Mouse (Mus musculus) erythroblast, adult 5-6 weeks (primary cell): ENCODE results near the gene P3h3. TPM values are rescaled to one million over a fixed set of nuclear protein-coding genes. Genes with fewer than 3 reads are reported as not detected.
"Not testable (repeated sequence)": the region's sequence is repeated elsewhere in the genome, so short reads cannot be mapped to it uniquely, and the experiment has no call there.

Experiments used
- ATAC-seq: replicated peaks from 2 replicates; pipeline ENCODE4 v1.8.0; 2016; ENCODE audit warnings: moderate number of reproducible peaks, mild to moderate bottlenecking, moderate TSS enrichment, inconsistent platforms; ENCODE audit not compliant: poor library complexity, low FRiP score, severe bottlenecking
- total RNA-seq, 2 experiments: library from RNA; stranded (forward) in 1 of 2; stranded (reverse) in 1 of 2; fragments of 150-400 nt in 1 of 2; fragments of 200-764, 138-1000 nt in 1 of 2; gene quantifications; 2 replicates each; pipeline versions ENCODE4 v1.2.3 to v1.2.4; 2015 to 2017; ENCODE audit warnings: low replicate concordance in 2 of 2

Gene P3h3
- total RNA-seq, 2 experiments from 2014 or later: 1.2 TPM; not detected in 1

DNA sequence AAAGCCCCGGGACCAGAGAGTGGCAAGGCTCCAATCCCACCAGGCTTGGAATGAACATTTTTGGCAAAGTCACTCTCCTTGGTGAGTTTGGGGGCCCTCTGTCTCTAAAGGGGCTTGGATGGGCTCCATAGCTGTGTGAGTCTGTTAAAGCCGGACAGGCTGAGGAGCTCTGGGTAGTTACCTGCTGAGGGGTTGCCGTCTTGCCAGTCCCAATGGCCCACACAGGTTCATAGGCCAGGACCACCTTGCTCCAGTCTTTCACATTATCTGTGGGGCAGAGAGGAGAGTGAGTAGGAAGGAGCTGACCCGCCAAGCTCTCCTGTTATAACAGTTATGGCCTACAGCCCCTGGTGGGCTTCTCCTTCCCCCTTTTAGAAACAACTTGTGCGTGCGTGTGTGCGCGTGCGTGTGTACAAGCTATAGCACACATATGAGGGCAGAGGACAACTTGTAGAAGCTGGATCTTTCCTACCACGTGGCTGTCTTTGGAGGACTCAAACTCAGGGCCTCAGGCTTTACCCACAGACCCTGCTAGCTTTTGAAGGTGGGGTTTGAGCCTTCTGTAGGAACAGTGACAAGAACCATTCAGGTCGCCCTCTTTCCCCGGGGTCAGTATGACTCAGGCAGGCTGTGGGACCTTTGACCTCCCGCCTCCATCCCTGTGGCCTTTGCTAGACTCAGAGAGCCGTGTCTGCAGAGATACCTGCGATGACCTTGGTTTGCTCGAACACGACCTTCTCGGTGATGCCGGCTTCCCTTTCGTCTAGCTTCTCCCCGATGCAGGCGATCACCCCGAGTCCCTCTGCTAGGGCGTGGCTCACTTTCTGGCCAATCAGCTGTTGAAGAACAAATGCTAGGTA lies 45.6 kb downstream of the P3h3 start:
- no peak for ATAC-seq

DNA sequence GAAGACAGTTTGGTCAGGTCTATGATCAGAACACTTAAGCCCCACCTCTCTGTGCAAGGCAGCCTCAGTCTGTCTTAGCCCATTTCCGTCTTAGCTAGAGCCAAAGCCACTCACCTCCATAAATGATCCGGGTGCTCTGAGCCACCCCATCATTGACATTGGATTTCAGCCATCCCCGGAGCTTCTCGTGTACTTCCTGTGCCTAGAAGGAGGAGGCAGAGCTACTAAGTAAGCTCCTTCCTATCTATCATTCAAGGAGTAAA lies 46.2 kb downstream of the P3h3 start:
- ATAC-seq: no peak

DNA sequence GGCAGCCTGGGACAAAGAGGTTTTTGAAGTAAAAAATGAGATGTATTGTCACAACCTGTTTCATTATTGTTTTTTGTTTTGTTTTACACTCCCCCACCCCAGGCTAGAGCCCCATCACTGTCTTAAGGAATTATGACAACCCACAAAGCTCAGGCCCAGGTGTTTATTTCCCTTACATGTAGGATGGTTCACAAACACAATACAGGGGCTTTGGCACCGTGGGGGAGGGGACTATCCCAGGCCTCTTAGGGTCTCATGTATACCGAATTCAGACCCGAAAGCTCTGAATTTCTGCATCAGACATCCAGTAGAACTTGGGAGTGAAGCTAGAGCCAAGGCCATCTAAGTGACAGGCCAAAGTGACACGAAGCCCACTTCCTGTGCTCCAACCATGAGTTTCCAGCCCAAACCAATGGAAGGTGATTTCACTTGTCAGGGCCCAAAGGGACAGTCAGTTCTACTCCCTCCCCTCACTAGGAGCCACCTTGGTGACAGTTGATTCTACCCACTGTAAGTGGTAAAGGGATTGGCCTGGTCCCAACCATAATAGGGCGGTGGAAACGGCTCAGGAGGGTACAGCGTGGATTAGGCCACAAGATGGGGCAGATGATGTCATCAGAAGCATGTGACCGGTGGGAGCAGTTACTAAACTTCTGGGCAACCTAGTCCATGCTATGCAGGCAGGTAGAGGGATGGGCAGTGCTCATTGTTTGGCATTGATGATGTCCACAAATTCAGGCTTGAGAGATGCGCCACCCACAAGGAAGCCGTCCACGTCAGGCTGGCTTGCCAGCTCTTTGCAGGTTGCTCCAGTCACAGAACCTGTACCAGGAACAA lies 46.8 kb downstream of the P3h3 start:
- not testable (repeated sequence) for ATAC-seq

DNA sequence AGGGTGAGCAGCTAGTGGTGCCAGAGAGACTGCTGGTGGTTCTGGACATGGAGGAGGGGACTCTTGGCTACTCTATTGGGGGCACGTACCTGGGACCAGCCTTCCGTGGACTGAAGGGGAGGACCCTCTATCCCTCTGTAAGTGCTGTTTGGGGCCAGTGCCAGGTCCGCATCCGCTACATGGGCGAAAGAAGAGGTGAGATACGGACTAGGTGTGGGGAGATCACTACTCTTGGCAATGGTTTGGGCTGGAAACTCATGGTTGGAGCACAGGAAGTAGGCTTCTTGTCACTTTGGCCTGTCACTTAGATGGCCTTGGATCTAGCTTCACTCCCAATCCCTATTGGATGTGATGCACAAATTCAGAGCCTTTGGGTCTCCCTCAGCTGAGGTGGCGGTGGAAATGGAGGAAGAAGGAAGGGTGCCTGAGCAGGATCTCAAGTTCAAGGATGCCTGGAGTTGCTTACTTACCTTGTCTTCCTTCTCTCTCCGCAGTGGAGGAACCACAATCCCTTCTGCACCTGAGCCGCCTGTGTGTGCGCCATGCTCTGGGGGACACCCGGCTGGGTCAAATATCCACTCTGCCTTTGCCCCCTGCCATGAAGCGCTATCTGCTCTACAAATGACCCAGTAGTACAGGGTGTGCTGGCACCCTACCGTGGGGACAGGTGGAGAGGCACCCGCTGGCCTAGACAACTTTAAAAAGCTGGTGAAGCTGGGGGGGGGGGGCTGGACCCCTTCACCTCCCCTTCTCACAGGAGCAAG lies 47.6 kb downstream of the P3h3 start:
- ATAC-seq: 0 out of 2 replicates have a peak, but pooled peaks have one; percentile 1

DNA sequence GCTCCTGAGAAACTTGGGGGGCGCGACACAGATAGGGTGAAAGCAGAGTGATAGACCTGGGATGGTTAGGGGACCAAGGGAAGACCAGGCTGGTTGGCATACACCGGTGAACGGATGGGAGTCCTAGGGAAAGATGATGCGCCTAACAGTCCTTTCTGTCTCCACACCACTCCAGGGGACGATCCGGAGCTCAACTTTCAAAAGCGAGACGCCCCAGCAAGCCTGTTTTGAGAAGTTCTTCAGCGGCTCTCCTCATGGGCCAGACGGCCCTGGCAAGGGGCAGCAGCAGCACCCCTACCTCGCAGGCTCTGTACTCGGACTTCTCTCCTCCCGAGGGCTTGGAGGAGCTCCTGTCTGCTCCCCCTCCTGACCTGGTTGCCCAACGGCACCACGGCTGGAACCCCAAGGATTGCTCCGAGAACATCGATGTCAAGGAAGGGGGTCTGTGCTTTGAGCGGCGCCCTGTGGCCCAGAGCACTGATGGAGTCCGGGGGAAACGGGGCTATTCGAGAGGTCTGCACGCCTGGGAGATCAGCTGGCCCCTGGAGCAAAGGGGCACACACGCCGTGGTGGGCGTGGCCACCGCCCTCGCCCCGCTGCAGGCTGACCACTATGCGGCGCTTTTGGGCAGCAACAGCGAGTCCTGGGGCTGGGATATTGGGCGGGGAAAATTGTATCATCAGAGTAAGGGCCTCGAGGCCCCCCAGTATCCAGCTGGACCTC lies 48.3 kb downstream of the P3h3 start:
- ATAC-seq: peak; percentile 74

DNA sequence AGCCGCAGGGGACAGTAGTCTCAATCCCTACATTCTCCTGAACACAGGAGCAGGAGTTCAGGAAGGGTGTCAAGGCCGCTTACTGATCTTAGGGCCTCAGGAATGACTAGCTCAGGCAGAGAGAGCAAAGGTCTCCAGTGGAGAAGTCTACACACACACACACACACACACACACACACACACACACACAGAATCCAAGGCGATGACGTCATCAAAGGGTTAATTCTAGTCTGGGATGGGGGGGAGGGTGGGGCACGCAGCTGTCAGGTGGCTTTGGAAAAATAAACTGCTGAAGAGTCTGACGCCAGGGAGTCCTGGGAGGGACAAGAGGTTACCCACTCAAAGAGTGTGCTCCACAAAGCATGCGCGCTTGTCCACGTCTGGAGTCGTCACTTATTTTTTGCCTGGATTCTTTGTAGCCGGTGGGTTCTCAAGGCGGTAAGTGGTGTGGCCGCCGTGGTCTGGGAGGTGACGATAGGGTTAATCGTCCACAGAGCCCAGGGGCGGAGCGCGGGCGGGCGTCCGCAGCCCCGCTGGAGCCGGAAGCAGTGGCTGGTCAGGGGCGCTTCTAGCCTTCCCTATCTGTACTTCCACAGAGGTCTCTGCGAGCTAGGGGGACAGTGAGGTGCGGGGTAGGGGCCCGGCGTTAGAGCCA lies 49.1 kb downstream of the P3h3 start, which contains the start of gene Spsb2:
TSS of gene Spsb2 (plus strand) at position 304 of the 655 bp plus-strand sequence.
- ATAC-seq: peak; percentile 62

DNA sequence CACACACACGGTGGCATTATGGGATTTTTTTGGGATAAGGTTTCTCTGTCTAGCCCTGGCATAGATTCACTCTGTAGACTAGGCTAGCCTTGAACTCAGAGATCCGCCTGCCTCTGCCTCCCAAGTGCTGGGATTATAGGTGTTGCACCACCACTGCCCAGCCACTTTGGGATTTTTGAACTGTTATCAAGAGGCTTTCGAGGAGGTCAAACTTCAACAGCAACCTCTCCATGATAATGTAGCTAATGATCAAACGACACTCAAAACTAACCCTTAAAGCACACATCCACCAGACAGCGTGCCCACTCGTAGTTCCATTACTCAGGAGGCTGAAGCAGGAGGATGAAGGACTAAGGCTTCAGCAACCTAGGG lies 49.6 kb downstream of the P3h3 start:
- ATAC-seq: no peak

DNA sequence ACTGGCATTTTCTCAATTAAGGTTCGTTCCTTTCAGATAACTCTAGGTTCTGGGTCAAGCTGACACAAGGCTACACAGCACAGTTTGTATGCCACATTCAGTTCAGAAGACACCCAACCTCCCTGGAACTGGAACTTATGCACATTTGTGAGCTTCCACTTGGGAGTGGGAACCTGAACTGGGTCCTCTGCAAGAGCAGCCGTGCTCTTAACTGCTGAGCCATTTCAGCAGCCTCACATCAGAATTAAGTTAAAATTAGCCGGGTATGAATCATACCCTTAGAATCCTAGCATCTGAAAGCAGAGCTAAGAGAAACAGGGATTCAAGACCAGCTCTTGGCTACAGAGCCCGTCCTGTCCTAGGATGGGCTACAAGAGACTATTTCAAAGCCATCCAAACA lies 50.2 kb downstream of the P3h3 start:
- ATAC-seq: no peak

DNA sequence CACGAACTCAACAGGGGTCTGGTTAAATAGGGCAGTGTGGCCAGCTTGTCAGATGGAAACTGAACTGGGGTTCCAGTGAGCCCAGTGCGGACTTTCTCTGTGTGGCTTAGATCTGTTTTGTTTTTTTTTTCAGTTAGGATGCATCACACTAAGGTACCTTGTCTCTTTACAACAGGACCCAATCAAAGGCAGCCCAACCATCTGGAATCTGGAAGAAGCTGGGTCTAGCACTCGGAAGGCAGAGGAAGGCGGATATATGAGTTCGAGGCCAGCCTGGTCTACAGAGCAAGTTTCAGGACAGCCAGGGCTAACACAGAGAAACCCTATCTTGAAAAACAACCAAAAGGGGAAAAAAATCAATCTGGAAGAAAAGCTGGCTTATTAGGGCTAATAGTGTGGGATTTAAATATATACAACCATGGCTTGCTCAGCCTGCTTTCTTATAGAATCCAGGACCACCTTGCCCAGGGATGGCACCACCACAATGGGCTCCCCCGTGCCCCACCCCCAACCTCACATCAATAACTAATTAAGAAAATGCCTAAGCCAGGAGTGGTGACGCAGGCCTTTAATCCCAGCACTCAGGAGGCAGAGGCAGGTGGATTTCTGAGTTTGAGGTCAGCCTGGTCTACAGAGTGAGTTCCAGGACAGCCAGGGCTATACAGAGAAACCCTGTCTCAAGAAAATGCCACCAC lies 51.0 kb downstream of the P3h3 start:
- no peak for ATAC-seq

DNA sequence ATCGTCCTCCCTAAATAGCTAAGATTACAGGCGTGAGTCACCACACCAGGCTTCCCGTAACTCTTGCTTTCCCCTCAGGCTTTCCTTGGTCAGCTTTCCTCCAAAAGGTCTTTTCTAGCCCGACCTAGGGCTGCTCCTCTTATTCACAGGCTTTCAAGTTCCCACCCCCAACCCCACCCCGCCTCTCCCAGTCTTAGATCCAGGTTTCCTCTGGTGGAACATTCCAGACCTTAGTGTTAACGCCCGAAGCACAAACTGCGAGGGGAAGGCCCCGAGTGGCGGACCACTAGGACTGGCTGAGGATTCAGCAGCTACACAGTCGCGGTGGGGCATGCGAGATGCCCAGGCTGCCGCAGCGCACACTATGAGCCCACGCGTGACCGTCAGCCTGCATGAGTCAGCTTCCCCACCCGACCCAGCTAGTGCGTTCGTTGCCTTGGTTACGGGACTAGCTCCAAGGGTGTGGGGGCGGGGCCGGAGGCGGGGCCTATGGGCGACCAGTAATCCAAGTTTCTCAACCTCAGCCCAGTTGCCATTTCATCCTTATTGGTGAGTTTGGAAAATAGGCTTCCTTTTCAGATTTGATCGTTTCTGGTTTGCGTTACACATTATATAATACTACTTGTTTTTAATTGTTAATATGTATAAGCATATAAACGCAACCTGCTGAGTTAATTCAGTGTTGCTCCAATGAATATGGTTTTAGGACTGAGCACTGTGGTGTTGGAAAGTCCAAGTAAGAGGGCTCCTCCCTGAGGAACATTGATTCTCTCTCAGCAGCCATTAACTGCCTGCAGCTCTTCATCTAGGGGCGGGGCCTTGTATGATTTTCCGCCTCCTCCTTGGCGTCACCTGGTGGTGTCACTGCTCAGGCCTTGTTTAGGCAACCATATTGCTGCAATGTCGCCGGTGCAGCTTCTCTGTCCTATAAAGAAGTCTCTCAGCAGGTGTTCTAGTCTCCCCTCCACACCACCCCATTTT lies 51.9 kb downstream of the P3h3 start:
- peak; percentile 76 for ATAC-seq

DNA sequence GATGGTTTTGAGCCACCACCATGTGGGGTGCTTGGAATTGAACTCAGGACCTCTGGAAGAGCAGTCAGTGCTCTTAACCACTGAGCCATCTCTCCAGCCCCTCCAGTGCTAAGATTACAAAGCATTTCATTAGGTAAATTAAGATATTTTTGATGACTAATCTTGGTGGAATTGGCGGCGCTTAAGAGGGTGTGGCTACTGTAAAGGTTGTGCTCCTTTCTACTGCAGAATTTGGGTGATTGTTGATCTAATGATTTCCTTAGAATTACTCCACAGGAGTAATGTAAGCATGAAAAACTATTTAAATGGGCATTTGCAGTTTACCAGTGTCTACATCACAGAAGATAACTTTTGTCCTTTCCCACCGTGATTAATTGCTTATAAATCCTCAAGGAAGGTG lies 53.2 kb downstream of the P3h3 start:
- ATAC-seq: no peak

DNA sequence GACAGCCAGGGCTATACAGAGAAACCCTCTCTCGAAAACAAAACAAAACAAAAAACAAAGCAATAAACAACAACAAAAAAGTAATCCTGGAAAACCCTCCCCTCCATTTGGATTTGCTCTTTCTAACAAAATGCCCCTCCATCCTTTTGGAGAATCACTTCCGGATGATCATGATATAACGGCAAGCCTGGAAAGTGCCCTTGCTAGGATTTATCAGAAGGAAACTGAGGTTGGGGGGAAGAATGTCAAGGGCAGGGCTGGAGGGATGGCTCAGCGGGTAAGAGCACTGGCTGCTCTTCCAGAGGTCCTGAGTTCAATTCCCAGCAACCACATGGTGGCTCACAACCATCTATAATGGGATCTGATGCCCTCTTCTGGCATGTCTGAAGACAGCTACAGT lies 53.9 kb downstream of the P3h3 start:
- ATAC-seq: not testable (repeated sequence)

DNA sequence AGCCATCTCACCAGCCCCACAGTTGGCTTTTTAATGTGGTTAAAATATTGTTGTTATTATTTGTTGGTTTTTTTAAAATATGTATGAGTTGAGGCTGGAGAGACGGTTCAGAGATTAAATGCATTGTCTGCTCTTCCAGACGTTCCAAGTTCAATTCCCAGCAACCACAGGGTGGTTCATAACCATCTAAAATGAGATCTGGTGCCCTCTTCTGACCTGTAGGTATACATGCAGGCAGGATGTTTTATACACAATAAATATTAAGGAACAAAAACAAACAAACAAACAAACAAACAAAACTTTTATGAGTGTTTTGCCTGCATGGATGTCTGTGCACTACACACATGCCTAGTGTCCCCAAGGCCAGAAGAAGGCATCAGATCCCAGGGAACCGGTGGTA lies 54.5 kb downstream of the P3h3 start:
- ATAC-seq: no peak

DNA sequence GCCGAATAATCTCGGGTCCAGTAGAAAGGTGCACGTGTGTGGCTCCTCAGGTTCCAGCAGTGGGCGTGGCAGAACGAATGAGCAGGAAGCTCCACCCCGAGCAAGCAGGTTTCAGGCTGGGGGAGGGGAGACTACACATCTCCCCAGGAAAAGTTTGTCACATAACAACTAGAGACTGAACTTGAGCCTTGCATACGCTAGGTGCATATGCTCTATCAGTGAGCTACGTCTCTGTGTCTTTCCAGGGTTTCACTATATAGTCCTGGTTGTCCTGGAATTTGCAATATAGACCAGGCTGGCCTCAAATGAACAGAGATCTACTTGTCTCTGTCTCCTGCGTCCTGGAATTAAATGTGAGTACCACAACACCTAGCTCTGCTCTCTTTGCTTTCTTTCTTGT lies 55.2 kb downstream of the P3h3 start:
- not testable (repeated sequence) for ATAC-seq

DNA sequence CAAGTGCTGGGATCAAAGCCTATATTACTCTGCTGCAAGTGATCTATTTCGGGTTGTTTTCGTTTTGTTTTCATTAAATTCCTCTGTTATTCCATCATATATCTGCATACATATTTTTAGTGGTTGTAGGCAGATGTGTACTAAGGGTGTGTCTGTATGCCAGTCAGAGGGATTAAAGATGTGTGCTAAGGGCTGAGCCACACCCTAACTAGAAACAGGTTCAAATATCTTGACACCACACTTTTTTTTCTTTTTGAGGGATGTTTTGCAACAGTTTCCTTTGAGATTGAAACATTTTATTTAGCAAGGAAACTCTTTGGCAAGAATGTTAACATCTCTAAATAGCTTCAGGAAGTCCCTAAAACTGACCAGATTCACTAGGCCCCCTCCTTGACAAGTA lies 61.4 kb downstream of the P3h3 start:
- no peak for ATAC-seq

DNA sequence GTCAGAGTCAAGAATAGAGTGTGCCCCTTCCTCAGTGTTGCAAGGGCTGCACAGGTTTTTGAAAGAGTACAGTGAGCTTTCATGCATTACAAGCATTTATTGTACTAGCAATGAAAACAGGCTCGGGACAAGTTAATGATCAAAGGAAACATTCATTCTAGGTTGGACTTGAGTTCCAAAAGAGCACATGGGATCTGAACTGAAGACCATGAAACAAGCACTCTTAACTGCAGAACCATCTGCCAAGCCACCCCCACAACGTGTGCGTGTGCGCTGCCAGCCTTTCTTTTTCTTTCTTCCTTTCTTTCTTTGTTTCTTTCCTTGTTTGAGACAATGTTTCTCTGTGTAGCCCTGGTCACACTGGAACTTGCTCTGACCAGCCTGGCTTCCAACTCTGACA lies 61.8 kb downstream of the P3h3 start:
- ATAC-seq: no peak

DNA sequence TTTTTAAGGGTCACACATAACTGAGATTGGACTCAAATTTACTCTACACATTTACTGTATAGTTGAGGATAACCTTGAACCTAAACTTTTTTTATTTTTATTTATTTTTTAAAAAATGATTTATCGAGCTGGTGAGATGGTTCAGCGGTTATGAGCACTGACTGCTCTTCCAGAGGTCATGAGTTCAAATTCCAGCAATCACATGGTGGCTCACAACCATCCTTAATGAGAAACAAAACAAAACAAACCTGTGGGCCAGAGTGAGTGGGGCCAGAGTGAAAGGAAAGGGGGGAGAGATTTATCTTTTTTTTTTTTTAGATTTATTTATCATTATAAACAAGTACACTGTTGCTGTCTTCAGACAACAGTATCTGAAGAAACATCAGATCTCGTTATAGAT lies 65.6 kb downstream of the P3h3 start:
- no peak for ATAC-seq
